Mouse (Mus musculus) liver, postnatal 0 days (tissue): ENCODE measurements around the gene Tmem231.

Source experiments
- CTCF ChIP-seq: sonication (generic); IDR thresholded peaks from 2 replicates; pipeline ENCODE4 v1.5.1; 2016; ENCODE audit warnings: antibody characterized with exemption, low read depth
- EP300 ChIP-seq: IDR thresholded peaks from 2 replicates; pipeline ENCODE4 v1.6.1; 2016; ENCODE audit warnings: antibody characterized with exemption, low read depth, mild to moderate bottlenecking

GRCm38 (mm10) chr8:111876355-111876948 is 57.2 kb downstream of the Tmem231 start, which contains the start of gene Tmem170:
- peak; percentile 99 for TF ChIP-seq CTCF
- TF ChIP-seq EP300 = no peak
